Mouse (Mus musculus) regulatory T cell (primary cell): ENCODE results near the gene Srrd.

ENCODE experiments used
- in situ Hi-C: fragments of 300-600 bp; cut with MboI, MseI; formaldehyde crosslinking; loops from one replicate; pipeline ENCODE4 v1.15.1; 2025; ENCODE audit warnings: high pct_unique_total_duplicates

The Srrd gene

DNA sequence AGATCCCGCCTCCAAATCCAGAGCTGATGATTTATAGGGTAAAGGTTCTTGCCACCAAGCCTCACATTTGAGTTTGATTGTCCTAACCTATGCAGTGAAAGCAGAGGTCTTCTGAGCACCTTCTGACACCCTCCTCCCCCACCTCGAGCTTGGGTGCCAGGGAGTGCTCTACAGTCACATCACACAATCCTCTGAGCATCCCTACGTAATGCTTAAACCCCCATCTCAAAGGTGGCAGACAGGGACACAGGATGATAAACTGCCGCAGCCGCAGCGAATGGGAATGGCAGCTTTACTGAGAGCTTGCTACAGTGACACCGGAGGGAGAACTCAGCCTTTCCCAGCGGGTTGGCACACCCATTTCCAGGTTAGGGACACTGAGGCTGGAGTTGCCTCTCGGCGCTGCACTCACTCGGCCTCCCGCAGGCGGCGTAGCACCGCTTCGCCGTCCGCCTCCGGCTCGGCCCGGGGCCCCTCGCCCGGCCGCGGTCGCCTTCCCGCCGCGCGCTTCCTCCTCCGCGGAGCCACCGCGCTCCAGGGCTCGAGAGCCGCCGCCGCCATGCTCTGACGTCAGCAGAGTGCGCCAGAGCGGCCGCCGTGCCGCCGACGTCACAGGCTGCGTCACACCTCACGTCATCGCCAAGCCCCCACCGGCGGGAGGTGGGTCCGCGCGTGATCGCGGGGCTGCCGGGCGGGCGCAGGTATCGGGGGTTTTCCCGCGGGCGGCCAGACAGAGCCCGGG lies at the start of gene Srrd, which contains the start of gene Hps4:
TSS of gene Srrd (minus strand) at position 578 of the 742 bp plus-strand sequence.
TSS of gene Hps4 (plus strand) at position 621 of the 742 bp plus-strand sequence.
- in situ Hi-C loops: loop anchor here (10.0 kb wide), 2 partner anchors 792 to 1422 kb away; no protein-coding TSS in a partner anchor

DNA sequence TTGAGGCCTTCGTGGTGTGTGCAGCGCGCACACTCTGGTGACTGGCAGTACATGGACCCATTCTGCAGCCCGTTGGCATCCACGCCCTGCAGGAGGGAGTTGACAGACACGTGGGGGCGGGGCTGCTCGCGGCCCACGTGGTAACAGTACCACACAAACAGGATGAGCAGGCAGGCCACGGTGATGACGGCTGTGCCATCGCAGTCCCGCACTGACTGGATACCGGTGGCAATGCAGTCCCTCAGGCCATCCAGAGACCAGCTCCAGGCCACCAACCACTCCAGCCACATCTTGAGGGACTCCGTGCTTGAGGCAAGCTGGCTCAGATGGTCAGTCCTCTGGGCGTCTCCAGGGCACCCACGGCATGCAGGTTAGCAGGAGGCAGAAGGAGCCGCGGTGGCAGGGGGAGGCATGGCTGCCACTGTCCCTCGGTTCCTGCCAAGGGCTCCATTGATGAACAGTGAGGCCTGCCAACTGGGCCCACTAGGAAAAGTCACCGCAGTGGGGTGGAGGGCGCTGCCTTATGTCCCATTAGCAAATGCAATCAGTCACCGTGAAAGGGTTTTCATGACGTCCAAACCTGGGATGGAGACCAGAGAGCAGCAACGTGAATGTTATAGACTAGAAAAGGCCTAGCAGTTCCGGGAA lies 49.0 kb upstream of the Srrd start:
- in situ Hi-C loops: no loop called here

DNA sequence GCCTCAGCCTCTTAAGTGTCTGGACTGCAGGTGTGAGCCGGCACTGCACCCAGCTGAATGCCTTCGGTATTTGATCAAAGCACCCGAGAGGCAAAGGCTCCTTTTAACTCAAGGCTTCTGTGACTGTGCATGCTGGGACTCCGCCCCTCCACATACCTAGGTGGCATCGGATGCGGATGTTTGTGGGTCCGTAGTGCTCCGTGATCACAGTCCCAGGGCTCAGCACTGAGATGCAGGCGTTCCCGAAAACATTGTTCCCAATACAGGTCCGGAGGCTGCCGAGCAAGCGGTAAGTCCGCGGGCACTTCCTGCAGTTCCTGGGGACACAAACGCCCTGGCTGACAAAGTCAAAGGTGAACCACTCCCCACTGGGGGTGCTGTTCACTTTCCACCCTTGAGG lies 48.2 kb upstream of the Srrd start:
- in situ Hi-C loops: no loop called here

DNA sequence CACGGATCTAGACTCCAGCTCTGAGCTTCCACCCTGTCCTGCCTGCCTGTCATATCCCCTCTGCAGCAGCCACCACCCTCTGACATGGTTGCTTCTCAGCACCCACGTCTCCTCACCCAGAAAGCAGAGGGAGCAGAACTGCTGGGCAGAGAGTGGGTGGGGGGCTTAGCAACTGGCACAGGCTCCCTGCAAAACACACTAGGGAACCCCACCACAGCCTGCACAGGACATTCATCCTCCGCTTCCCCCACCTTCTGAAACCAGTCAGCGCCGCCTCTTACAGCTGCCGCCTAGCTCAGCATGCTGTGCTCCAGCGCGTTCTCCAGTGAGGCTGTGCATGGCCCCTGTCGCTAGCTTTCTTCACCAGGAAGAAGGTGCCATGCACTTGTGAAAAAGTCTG lies 46.5 kb upstream of the Srrd start:
- in situ Hi-C loops: no loop called here

DNA sequence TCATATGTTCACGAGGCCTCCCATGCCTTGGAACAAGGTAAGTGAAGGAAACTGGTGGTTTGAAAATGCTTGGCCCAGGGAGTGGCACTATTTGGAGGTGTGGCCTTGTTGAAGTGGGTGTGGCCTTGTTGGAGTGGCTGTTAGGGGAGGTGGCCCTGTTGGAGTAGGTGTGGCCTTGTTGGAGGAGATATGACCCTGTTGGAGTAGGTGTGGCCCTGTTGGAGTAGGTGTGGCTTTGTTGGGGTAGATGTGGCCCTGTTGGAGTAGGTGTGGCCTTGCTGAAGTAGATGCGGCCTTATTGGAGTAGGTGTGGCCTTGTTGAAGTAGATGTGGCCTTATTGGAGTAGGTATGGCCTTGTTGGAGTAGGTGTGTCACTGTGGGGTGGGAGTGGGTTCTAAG lies 43.1 kb upstream of the Srrd start:
- in situ Hi-C loops: no loop called here

DNA sequence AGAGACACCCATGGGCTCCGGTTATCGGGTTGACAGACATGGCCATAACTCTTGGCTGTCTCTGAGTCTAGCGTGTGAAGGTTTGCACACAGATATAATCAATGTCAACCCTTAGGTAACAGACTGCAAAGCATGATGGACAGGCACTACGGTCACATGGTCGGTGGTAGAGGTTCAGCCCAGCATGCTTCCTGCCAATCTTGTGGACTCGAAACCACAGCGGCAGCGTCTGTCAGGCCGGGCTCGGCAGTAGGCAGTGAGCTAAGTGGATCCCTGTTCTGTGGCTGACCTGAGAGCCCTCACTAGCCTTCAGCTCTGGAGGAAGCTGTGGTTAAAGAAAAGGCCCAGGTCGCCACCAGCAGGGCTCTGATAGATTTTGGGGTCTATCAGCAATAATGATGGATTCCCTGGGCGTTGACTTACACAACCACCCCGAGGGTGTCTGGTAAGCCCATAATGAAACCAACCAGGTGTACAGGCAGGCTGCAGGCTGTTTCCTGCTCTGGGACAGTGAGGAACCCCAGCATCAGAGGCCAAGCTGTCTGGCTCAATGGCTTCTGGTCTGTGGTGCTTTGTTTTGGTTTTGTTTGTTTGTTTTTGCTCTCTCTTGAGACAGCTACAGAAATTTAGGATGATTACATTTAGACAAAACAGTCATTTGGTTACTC lies 42.1 kb upstream of the Srrd start:
- in situ Hi-C loops: no loop called here

DNA sequence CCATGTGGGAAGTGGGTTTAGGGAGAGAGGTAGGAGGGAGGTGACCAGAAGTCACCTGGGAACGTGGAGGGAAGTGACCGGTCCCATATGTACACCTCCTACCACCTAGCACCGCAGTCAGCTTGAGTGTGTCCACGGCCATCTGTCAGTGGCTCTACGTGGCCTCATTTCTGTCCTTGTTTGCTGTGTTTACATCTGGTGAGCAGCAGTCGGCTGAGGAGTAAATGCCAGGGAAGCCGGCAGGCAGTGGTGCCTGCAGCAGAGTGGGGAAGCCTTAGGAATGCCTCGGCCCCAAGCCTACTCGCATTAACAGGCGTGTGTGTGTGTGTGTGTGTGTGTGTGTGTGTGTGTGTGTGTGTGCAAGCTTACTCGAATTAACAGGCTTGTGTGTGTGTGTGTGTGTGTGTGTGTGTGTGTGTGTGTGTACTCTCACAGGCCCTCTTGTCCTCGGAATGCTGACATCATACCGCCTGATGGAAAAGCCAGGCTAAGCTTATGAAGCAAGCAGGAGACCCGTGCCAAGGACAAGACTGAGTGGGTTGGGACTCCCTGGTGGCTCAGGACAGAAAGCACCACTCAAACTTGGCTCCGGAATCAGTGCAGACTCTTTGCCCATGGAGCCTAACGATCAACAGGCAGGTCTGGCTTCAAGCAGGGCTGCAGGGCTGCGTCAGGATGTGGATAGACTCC lies 39.9 kb upstream of the Srrd start:
- in situ Hi-C loops: no loop called here

DNA sequence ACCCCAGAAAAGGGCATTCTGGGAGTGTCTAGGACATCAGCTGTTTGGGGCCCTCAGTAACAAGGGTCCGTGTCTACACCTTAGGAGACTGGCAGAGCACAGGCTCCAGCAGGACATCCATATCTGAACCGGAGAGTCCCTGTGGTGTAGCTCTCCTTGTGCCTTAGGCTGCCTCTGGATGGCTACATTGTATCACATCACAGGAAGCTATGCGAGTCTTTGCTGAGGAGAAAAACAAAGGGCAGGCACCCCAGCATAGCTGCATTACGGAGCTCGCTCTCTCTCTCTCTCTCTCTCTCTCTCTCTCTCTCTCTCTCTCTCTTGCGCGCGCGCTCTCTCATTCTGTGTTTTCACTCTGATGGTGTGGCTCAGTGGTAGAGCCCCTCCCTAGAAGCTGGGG lies 39.2 kb upstream of the Srrd start:
- in situ Hi-C loops: no loop called here

DNA sequence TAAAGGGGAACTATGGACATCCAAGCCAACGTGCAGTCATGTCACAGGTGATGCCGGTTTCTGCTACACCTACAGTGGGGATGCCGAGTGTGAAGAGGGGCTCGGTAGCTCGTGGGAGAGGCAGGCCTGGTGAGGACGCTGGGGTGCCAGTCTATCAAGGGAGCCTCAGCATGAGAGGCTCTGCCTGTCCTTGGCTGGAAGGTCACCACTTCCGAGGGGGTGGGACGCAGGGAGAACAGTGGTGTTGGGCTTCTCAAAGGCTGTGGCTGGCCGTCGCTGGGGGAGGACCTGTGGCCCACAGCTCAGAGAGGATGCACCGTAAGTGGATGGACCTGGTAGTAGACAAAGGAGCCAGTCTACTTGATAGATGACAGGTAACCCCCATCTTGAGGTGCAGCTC lies 38.3 kb upstream of the Srrd start:
- in situ Hi-C loops: no loop called here

DNA sequence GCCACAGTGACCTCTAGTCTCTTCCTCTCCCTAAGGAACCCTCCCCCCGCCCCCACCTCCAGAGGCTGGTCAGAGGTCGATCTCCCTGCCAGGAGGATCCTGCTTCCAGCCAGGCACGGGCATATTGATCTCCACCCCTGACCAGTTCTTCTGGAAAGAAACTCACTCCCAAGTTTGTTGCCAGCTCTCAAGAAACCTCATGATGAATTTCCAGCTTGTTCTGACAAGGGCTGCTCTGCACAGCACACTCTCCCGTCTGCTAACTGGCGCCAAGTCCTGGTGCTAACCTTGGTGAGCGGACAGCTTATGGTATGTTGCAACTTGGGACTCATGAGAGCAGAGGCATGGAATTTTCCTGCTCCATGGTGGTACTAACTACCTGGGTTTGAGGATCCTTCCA lies 35.9 kb upstream of the Srrd start:
- in situ Hi-C loops: no loop called here

DNA sequence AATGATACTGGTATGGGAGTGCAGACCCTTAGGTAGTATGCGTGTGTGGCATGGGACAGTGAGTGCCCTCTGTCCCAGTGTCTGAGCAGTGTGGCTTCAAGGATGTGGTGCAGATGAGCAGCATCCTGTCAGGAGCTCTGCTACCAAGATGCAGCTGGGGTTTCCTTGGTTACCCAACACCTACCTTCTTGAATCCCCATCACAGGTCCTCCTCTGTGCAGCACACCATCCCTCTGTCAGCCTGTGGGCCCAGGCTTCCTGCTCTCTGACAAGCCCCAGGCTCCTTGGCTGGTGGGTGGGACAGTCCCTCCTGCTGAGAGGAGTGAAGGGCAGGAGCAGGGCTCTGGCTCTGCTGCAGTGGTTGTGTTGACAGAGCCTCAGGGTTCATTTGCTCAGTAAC lies 34.5 kb upstream of the Srrd start:
- in situ Hi-C loops: no loop called here

DNA sequence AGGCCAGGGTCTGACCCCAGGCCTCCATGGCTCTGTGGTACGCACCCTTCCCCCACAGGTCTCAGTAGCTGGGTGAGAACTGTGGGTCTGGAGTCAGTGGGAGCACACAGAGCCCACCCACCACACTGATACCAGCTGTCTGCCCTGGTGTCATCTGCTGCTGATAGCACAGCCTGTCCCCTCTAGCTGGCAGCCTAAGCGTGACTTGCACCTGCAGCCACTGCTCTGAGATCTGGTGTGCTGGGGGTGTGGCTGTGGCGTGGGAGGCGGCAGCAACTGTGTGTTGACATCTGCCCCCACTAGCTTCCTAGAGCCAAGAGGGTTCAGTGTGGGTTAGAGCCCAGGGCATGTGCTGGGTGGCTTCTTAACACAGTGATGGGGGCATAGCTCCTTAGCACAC lies 33.3 kb upstream of the Srrd start:
- in situ Hi-C loops: no loop called here

DNA sequence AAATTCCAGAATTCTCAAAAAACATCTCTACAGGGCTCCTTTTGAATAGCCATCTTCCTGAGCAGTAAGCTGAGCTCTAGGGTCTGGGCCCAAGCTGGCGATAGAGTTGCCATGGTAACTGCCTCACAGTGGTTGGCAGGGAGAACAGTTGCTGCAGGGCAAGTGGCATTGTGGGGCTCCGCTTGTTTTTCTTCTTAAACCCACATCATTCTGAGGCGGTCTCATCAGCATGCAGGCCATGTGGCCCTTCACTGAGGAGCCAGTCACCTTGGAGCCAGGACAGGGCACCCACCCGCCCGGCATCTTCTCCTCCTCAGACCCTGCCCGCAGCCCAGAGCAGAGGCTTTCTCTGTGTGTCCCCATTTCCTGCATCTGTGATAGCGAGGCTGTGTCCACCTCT lies 29.1 kb upstream of the Srrd start:
- in situ Hi-C loops: no loop called here

DNA sequence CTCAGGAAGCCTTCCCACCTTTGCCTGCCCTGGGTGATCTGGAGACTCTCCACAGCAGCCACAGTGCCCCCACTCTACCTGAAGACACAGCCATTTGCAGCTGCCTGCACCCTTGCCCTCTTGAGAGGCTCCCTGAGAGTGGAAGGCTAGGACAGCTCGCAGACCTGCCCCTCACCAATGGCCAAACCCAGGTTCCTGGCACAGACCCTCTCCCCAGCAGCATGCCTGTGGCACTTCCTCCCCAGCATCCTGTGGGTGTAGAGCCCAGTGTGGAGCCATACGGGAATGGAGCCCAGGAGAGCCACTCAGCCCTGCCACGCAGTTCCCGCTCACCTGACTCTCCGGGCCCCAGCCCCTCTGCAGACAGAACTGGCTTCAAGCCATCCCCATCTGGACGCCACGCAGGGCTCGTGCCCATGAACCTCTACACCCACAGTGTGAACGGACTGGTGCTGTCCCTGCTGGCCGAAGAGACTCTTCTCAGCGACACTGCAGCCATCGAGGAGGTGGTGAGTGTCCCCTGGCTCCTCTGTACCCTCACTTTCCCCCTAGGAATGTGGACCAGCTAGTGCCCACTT lies 27.5 kb upstream of the Srrd start:
- in situ Hi-C loops: no loop called here

DNA sequence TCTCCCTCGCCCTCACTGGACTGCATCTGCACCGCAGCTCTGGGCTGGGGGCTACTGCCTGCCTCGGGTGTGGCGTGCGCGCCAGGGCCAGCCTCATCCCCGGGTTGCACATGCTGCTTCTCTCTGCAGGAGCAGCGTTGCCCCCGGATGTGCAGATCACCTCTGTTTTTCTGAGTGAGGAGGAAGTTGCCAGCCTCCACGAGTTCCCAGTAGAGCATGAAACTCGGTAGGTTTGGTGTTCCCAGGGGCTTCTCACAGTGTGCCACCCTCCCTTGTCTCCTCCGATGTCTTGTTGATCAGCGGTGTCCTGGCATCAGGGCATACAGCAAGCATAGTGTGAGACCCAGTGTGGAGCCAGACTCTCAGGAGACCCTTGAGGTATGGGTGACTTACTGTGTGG lies 26.5 kb upstream of the Srrd start:
- in situ Hi-C loops: no loop called here

DNA sequence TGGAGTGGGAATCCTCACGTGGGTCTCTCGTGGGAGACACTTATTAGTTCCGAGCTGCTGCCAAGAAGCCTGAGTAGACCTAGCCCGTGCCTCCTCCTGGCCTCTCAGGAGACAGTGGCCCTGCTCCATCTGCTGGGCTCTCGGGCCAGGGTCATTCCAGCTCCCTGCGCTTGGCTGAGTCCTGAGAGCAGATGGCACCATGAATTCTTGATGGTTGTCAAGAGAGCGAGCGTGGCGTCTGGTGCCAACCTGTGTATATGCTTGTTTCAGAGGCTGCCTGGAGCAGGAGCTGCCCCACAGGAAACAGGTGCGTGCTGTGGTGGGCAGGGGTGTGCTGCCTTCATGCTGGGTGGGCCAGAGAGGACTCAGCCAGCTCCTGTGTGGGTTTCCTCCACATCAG lies 25.8 kb upstream of the Srrd start:
- in situ Hi-C loops: no loop called here

DNA sequence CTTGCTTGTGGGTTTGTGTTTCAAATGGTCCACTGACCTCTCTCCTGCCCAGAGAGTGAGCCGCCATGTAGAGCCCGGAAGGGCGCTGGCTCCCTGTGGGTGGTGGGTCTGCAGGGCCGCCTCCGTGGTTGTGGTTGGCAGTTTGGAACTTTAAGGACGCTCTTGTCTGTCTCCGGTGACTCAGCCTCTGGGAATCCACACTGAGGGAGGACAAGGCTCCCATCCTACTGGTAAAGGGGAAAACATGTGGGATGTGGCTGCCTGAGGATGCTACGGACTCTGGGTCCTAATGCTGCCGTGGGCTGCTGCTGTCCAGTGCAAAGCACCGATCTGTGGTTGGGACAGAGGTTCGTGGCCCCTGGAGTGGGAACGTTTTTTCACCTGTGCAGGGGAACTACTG lies 25.1 kb upstream of the Srrd start:
- in situ Hi-C loops: no loop called here

DNA sequence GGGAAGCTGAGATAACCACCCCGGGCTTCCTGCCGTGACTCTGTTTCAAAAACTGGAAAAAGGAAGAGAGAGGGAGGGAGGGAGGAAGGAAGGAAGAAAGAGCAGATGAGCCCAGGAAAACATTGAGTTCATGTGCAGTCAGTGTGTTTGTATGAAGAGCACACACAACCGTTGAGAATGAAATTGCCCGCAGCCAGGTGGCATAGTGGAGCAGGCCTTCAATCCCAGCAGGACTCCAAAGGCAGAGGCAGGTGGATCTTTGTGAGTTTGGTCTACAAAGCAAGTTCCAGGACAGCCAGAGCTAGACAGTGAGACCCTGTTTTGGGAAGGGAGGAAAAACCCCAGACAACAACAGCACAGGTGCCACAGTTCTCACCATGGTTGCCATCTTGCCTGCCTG lies 24.5 kb upstream of the Srrd start:
- in situ Hi-C loops: no loop called here

DNA sequence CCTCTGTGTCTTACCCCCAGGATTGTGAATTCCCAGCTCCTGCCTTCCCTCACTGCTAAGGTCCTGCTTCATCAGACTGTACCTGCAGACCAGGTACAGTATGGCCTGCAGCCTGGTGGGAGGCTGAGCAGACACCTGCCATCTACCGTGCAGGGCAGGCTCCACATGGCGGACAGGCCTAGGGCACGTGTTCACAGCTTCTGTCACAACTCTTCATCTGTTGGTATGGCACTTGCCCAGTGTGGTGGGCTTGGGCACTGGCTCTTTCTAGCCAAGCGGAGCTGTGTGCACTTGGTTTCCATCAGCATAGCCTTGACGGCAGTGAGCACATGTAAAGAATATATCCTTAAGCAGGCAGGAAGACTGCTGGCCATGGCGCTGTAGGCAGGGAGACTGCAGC lies 24.0 kb upstream of the Srrd start:
- in situ Hi-C loops: no loop called here

DNA sequence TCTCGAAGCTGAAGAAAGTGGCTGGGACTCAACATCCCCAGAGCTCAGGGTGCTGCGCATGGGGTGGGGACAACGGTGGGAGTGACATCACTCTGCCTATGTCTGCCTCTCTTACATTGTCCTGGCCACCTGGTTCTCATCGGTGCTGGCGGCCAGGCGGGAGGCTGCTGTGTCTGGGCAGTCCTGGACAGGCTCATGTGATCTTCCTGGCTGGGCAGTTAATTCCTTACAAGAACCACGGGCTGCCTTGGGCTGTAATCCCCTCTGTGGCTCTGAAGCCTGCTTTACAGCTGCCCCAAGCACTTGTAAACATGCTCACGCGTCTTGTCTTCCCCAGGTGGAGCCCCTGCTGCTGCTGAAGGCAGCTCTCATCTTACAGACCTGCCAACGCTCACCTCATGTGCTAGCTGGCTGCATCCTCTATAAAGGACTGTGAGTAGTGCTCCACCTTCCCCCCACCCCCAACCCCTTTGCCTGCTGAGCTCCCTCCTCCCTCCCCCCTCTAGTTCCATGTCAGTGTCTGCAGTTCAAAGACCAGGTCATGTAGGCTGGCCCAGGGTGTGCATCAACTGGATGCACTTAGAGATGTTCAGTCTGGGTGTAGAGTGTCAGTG lies 21.5 kb upstream of the Srrd start:
- in situ Hi-C loops: no loop called here

DNA sequence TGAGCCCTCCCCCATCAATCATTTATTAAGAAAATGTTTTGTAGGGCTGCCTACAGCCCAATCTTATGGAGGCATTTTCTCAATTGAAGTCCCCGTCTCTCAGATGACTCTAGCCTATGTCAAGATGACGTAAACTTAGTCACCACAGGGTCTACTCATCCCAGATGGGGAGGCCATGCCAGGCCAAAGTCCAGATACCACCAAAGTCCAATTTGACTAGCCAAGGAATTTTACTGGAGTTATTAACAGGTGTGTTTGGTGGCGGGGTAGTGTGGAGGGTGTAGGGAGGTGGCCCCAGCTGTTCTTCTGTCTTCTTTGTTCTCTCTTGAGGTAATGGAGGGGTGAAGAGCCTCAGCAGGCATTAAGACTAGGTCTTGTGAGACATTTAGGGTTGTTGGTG lies 17.2 kb upstream of the Srrd start:
- in situ Hi-C loops: no loop called here

DNA sequence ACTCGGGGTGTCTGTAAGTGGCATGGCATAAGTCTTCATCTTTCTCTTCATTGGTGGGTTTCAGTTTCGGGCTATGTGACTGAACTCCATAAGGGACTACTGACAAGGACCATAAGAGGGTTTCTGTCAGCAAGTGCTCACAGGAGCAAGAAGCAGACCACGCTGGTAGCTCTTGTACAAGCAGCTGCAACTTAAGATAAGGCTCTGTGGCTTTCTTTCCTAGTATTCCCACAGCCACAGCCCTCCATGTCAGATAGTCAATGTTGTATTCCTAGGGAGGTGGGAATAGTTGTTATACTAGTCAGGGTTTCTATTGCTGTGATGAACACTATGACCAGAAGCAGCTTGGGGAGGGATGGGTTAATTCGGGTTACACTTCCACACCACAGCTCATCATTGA lies 16.7 kb upstream of the Srrd start:
- in situ Hi-C loops: no loop called here
